Mouse (Mus musculus): ENCODE measurements around the gene Il3ra. TPM values are rescaled to one million over a fixed set of nuclear protein-coding genes. Genes with fewer than 3 reads are reported as not detected.

Gene Il3ra
- 24.9 and 27.2 TPM in 2 replicates for polyA plus RNA-seq (2012; ENCODE audit: low replicate concordance)

GRCm38 (mm10) chr14:14345948-14346812 is at the start of gene Il3ra:
Il3ra (plus strand) TSS chr14:14346275.

GRCm38 (mm10) chr14:14322528-14322927 is 23.5 kb upstream of the Il3ra start, which contains the start of gene Olfr31:
Olfr31 (plus strand) TSS chr14:14322828.

GRCm38 (mm10) chr14:14400998-14401397 is 54.9 kb downstream of the Il3ra start, which contains the start of gene Olfr721-ps1:
Olfr721-ps1 (plus strand) TSS chr14:14401298.

Other genes starting within 250 kb of the Il3ra start
- 42.1 and 52.2 TPM in 2 replicates for gene Psmd6, start 225.3 kb upstream of the Il3ra start, polyA plus RNA-seq (2012; ENCODE audit: low replicate concordance)
- not detected in 2 replicates for gene Olfr720, start 159.4 kb upstream of the Il3ra start, polyA plus RNA-seq (2012; ENCODE audit: low replicate concordance)
- 0.05 TPM in 1 of 2 replicates, not detected in the other for gene Olfr31, start 23.4 kb upstream of the Il3ra start, polyA plus RNA-seq (2012; ENCODE audit: low replicate concordance)
- gene Olfr721-ps1, start 55.0 kb downstream of the Il3ra start, polyA plus RNA-seq (2012; ENCODE audit: low replicate concordance), result not detected in 2 replicates